Mouse (Mus musculus): ENCODE measurements at regions not wholly inside any gene's neighbourhood (a gene's known extent, or its start where the extent isn't known, plus 50 kb on each side); places are given as distances from the start of the nearest gene placed in this dataset.

DNA sequence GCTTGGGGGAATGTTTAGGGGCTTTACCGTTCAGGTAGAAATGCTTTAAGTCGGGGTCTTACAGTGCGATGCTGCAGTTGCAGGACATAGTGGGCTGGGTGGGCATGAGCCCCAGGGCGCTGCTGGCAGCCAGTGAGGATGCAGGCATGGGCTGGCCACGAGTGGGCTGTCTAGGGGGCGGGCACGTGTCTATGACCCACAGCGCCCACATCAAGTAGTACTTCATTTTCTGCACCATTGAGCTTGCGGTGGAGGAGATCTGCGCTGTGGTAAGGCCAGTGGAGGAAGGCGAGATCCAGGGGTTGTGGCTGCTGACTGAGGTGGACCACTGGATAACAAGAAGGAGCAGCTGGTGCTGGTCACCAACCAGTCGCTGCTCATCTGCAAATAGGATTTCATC, 52.4 kb upstream of the Olfr291 start:
- ATAC-seq (ENCODE audit: insufficient number of reproducible peaks, insufficient read depth, low FRiP score, low TSS enrichment, low read depth) = no peak
- Histone ChIP-seq H3K4me3 (no peak overlapping the region), H3K9me3 (no peaks in the 10 kb centered on the region), H3K9ac (no peak overlapping the region), H3K27ac (no peak overlapping the region), H3K36me3 (no peaks in the 10 kb centered on the region), H3K4me1 (no peaks in the 10 kb centered on the region), H3K27me3 (peaks cover 7% of the 10 kb centered on the region), H3K4me2 (no peak overlapping the region)
- 35% methylated on average over 12 of the region's 12 CpGs for WGBS

DNA sequence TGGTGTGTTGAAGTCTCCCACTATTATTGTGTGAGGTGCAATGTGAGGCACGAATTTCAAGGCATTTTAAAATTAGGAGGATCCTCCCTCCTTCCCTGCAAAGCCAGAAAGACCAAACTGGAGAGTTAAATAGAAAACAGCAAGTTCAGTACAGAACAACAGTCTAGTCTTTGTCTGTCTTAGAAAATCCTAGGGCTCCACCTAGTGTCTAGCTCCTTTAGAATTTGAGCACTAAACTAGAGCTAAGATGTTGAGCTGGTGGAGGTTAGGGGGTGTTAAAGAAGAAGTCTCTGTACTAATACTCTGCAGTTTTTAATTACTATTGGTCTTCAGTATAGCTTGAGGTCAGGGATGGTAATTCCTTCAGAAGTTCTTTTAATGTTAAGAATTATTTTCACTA, 58.7 kb upstream of the Olfr291 start:
- H3K4me2 ChIP-seq = no peak overlapping the region
- no peaks in the 10 kb centered on the region for H3K4me1 ChIP-seq
- no peaks in the 10 kb centered on the region for H3K9me3 ChIP-seq
- no peaks in the 10 kb centered on the region for H3K36me3 ChIP-seq
- no peak for ATAC-seq (ENCODE audit: insufficient number of reproducible peaks, insufficient read depth, low FRiP score, low TSS enrichment, low read depth)
- 8% methylated on average over 1 of the region's 1 CpGs for WGBS
- no peaks in the 10 kb centered on the region for H3K27me3 ChIP-seq
- H3K27ac ChIP-seq = no peak overlapping the region
- no peak overlapping the region for H3K9ac ChIP-seq
- H3K4me3 ChIP-seq = no peak overlapping the region

DNA sequence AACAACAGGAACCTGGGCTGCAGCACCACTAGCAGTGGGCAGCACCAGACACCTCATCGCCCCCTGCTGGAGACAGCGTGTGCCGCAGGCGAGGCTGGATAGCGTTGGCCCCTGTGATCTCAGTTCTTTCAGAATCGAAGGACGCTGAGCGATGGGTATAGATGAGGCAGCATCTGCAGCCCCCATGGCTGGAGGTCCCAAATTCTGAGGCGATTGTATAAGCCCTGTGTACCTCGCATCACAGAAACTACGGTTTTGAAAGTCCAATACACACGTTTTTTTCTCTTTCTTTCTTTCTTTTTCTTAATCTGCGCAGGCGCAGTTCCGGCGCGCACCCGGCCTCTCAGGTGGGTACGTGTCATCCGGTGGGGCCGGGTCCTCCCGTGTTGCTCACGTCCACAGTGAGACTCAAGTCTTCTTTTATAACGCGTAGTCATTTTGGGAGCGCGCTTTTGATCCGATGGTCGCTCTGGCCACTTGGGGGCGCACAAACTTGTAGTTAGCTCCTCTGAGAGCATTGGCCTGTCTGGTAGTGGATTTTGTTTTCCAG, 74.0 kb upstream of the Olfr291 start:
- H3K36me3 ChIP-seq = no peaks in the 10 kb centered on the region
- H3K27ac ChIP-seq = no peak overlapping the region
- H3K4me1 ChIP-seq = no peaks in the 10 kb centered on the region
- WGBS = under 1% methylated on average over 30 of the region's 30 CpGs
- H3K9ac ChIP-seq = peak overlapping the region; percentile 74
- H3K27me3 ChIP-seq = no peaks in the 10 kb centered on the region
- ATAC-seq (ENCODE audit: insufficient number of reproducible peaks, insufficient read depth, low FRiP score, low TSS enrichment, low read depth) = peak; percentile 84
- no peaks in the 10 kb centered on the region for H3K9me3 ChIP-seq
- peak overlapping the region; percentile 73 for H3K4me2 ChIP-seq
- H3K4me3 ChIP-seq = peak overlapping the region; percentile 54

DNA sequence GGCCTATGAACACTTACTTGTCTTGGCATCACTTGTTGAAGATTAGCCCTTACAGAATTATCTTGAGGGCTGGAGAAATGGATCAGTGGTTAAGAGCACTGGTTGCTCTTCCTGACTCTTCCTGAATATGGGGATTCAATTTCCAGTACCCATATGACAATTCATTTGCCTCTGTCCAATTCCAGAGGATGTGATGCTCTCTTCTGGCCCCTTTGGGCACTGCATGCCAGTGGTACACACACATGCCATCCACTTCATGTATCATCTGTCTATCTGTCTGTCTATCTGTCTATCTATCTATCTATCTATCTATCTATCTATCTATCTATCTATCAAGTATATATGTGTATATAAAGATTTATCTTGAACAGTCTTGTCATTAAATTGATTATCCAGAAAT, 75.7 kb upstream of the Olfr291 start:
- no peaks in the 10 kb centered on the region for H3K27me3 ChIP-seq
- no peak for ATAC-seq (ENCODE audit: insufficient number of reproducible peaks, insufficient read depth, low FRiP score, low TSS enrichment, low read depth)
- no peak overlapping the region for H3K4me2 ChIP-seq

DNA sequence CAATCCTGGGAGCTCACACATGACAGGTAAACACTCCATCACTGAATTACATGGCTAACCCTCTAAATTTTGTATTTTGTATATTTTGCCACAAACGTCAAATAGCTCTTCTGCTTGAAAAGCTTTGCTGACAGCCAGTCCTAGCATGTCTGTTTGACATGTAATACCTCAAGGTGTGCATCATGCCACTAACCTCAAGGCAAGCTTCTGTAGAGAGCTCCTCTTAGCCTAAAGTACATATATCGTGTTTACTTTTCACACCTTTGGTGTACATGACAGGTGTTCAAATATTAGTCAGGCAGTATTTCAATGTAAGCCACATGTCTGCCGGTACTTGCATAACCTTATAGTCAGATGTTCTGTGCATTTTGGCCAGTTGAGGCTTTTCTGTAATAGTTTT, 66.5 kb upstream of the Zfand6 start:
- no peaks in the 10 kb centered on the region for H3K4me1 ChIP-seq
- WGBS = 74% methylated on average over 3 of the region's 3 CpGs

More for the DNA sequence above, 75.7 kb upstream of the Olfr291 start:
- Histone ChIP-seq H3K27ac (no peak overlapping the region), H3K36me3 (no peaks in the 10 kb centered on the region), H3K4me1 (no peaks in the 10 kb centered on the region), H3K4me3 (no peak overlapping the region), H3K9me3 (no peaks in the 10 kb centered on the region), H3K9ac (no peak overlapping the region)

GRCm38 (mm10) chr7:84753361-84753760, 63.6 kb upstream of the Zfand6 start:
- Histone ChIP-seq H3K9me3 (no peaks in the 10 kb centered on the region), H3K9ac (no peak overlapping the region), H3K4me1 (peaks cover 5% of the 10 kb centered on the region; the same call in 1 of the 2 replicates), H3K27ac (no peak overlapping the region), H3K4me2 (no peak overlapping the region), H3K27me3 (no peaks in the 10 kb centered on the region), H3K4me3 (no peak overlapping the region), H3K36me3 (no peaks in the 10 kb centered on the region)
- WGBS = 74% methylated on average over 1 of the region's 1 CpGs
- no peak for ATAC-seq (ENCODE audit: insufficient number of reproducible peaks, insufficient read depth, low FRiP score, low TSS enrichment, low read depth)

More for the DNA sequence above, 66.5 kb upstream of the Zfand6 start:
- Histone ChIP-seq H3K27ac (no peak overlapping the region), H3K4me2 (no peak overlapping the region), H3K4me3 (no peak overlapping the region), H3K27me3 (no peaks in the 10 kb centered on the region), H3K9ac (no peak overlapping the region), H3K36me3 (no peaks in the 10 kb centered on the region), H3K9me3 (no peaks in the 10 kb centered on the region)
- no peak for ATAC-seq (ENCODE audit: insufficient number of reproducible peaks, insufficient read depth, low FRiP score, low TSS enrichment, low read depth)

DNA sequence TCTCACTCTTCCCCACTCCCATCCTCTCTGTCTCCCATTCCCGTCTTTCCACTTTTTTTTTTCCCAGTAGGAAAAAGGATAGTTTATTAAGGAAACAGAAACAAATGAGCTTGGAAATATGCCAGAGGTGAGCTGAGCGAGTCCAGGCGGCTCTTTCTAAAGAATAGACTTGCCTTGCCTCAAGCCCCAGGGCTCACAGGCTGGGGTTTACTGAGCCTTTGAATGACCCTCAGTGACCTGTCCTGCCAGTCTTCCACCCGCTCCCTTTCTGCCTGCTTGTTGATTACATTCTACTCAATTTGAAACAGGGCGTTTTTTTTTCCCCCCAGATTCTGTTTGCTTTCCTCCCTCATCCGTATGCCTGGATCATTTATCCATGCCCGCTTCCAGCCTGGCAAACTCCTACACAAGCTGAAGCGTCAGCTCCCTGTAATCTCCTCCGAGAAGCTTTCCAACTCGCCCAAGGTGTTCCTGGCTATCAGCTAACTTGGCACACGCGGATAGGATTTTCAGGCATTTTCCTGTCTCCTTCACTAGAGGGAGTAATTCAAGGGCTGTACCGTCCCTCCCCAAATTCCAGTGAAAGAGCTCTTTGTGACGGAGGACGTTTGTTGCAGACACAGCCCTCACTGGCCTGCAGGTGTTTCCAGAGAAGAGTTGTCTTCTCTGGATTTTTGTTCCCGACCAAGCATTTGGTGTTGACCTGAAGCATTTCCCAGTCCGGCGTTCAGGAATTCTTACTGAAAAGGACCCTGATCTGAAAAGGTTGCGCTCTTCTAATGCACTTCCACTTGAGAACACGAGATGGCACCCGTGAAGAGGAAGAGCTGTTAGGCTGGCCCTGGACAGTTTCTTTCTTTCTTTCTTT, 59.9 kb upstream of the Zfand6 start:
- ATAC-seq (ENCODE audit: insufficient number of reproducible peaks, insufficient read depth, low FRiP score, low TSS enrichment, low read depth) = 0 out of 2 replicates have a peak, but pooled peaks have one; percentile 15
- Histone ChIP-seq H3K27me3 (no peaks in the 10 kb centered on the region), H3K9ac (peak overlapping the region; percentile 62), H3K9me3 (no peaks in the 10 kb centered on the region), H3K36me3 (no peaks in the 10 kb centered on the region), H3K27ac (no peak overlapping the region), H3K4me3 (peak overlapping the region; percentile 45), H3K4me2 (peak overlapping the region; percentile 65), H3K4me1 (peaks cover 5% of the 10 kb centered on the region; the same call in 1 of the 2 replicates)
- WGBS = 2% methylated on average over 21 of the region's 21 CpGs

DNA sequence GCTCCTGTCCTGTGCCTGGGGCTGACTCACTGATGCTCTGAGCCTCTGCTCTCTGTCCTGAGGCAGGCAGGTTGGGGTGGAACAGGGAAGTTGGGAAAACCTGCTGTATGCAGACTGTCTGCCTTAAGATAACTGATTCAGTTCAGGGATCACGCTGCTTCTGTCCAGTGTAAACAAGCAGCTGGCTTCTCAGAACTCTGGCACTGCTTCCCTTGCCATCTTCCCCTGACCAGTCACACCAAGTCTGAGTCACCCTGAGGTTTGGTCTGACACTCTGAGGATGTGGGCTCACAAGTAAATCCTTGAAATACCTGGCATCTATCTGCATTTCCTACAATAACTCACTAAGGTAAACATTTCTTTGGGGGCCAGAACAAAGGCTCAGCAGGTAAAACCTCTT, 58.1 kb upstream of the Zfand6 start:
- ATAC-seq (ENCODE audit: insufficient number of reproducible peaks, insufficient read depth, low FRiP score, low TSS enrichment, low read depth) = no peak

GRCm38 (mm10) chr7:84744321-84745070, 54.7 kb upstream of the Zfand6 start:
- Histone ChIP-seq H3K4me2 (no peak overlapping the region), H3K4me3 (no peak overlapping the region), H3K36me3 (no peaks in the 10 kb centered on the region), H3K27me3 (no peaks in the 10 kb centered on the region), H3K9me3 (no peaks in the 10 kb centered on the region), H3K4me1 (peaks cover 3% of the 10 kb centered on the region; the same call in 1 of the 2 replicates), H3K27ac (no peak overlapping the region), H3K9ac (no peak overlapping the region)
- WGBS = 86% methylated on average over 5 of the region's 5 CpGs
- no peak for ATAC-seq (ENCODE audit: insufficient number of reproducible peaks, insufficient read depth, low FRiP score, low TSS enrichment, low read depth)

More for the DNA sequence above, 58.1 kb upstream of the Zfand6 start:
- Histone ChIP-seq H3K27ac (no peak overlapping the region), H3K9ac (no peak overlapping the region), H3K27me3 (no peaks in the 10 kb centered on the region), H3K4me3 (no peak overlapping the region), H3K36me3 (no peaks in the 10 kb centered on the region), H3K9me3 (no peaks in the 10 kb centered on the region), H3K4me1 (peaks cover 5% of the 10 kb centered on the region; the same call in 1 of the 2 replicates), H3K4me2 (no peak overlapping the region)
- 62% methylated on average over 1 of the region's 1 CpGs for WGBS

- 25% methylated on average over 2 of the region's 2 CpGs for WGBS
- no peak for ATAC-seq (ENCODE audit: insufficient number of reproducible peaks, insufficient read depth, low FRiP score, low TSS enrichment, low read depth)
Measured at GRCm38 (mm10) chr7:84739965-84740390, 50.2 kb upstream of the Zfand6 start.

More at GRCm38 (mm10) chr7:84739965-84740390, 50.2 kb upstream of the Zfand6 start:
- H3K27ac ChIP-seq = no peak overlapping the region
- no peaks in the 10 kb centered on the region for H3K4me1 ChIP-seq
- no peak overlapping the region for H3K4me2 ChIP-seq
- H3K36me3 ChIP-seq = no peaks in the 10 kb centered on the region
- H3K27me3 ChIP-seq = no peaks in the 10 kb centered on the region
- no peaks in the 10 kb centered on the region for H3K9me3 ChIP-seq
- no peak overlapping the region for H3K4me3 ChIP-seq
- no peak overlapping the region for H3K9ac ChIP-seq

Data from embryonic facial prominence, embryonic 13.5 days (tissue).